Mouse (Mus musculus) gastrocnemius, postnatal 10 days (tissue): ENCODE measurements around the gene 1810010D01Rik. TPM values are rescaled to one million over a fixed set of nuclear protein-coding genes. Genes with fewer than 3 reads are reported as not detected.

ENCODE experiments used
- DNase-seq: peaks from one replicate; pipeline ENCODE4 v3.0.0; 2021; ENCODE audit warnings: mixed read lengths
- total RNA-seq, 2 experiments: library from RNA; stranded (reverse); gene quantifications; 2 replicates each; pipeline ENCODE4 v1.2.3; 2021

1810010D01Rik gene
- total RNA-seq, 2 experiments from 2014 or later: 0.61 TPM; not detected in 1

DNA sequence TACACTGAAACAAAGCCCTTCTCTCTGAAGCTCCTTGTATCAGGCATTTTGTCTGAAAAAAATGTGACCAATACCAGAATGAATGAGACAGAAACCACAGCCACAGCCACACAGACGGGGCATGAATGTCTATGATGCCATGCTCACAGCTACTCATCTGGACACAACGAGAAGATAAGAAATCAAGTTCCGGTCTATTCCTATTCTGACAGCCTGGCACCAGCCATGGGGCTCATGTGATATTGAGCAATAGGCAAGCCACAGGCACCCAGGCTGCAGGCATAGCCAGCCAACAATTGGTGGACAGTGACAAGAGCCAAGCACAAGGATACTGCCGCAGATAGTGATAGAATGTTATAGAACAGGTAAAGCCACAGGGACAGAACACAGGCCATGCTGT lies 7.6 kb upstream of the 1810010D01Rik start:
- DNase-seq: no peak

DNA sequence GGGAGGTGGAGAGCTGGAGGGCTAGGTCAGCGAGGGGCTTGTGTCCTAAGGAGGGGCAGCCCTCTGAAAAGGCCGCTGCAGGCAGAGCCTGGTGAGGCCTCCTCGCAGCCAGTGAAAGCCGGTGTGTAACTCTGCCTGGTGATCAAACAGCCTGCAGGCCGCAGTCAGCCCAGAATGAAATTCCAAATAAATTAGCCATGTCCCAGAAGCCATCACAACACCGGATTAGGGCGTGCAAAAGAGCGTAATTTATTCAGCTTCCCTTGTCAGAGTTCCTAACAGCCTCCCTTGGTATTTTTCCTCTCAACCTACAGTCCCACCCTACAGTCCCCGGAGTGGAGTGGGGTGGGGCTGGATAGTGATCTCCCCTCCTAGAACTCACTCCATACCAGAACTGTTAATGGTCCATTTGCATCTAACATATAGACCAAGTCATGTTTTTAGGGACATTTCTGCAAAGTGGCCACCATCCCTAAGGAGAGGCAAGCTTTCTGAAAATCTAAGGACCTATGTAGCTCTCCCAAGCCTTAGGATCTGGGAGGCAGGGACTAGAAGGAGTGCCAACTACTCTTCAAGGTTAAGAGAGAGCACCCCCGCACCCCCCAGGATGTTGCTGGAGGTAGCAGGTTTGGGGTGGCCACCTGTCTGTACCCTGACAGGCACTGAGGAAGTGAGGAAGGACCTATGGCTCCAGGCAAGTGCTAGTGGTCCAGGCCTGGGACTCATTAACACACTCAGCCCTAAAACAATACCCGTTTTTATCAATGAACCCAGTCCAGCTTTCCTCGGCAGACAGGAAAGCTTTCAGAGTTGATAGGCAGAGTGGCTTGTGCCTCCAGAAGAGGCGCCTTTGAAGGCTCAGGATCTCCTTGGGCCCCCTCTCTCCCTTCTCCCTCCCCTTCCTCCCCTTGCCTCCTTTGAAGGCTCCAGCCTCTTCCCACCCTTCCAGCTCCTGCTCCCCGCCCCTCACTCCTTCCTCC lies 4.1 kb upstream of the 1810010D01Rik start:
- no peak for DNase-seq

DNA sequence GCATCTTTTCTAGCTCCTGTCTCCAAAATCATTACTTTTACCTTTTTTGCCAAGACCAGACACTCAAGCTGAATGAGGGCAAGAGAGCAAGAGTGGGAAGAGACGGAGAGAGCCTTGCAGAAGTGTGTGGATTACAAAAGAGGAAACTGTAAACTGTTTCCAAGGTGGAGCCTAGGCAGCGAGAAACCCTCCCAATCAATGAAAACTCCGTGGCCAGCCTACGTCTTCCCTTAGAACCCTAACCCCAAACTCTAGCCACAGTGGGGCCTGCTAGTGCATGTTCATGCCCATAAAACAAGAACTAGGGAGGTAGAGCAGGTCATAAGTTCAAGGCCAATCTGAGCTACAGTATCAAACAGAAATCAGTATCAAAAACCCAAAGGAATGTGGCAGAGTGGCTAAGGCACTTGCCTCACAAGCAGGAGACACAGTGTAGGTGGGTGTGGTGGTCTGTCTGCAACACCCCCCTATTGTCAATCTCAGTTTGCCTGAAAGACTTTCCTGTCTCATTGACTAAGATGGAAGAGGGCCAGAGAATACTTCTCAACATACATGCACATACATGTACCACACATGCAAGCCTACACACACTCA lies 2.7 kb upstream of the 1810010D01Rik start:
- DNase-seq: no peak

DNA sequence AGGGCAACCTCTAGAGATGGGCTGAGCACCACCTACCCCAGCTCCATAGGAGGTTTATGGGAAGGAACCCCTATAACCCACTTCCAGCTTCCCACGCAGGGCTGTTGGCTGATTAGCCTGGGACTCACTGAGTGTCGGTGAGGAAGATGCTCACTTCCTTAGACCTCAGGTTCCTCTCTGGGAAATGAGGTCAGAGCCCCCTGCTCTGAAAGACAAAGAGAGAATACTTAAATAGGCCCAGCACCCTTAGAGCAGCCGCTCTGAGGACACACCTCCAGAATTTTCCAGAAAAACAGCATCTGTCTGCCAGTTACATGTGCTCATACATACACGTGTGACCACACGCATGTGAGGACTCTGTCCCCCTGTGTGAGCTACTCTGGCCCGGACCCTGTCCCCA lies 1.1 kb downstream of the 1810010D01Rik start:
- DNase-seq: no peak

DNA sequence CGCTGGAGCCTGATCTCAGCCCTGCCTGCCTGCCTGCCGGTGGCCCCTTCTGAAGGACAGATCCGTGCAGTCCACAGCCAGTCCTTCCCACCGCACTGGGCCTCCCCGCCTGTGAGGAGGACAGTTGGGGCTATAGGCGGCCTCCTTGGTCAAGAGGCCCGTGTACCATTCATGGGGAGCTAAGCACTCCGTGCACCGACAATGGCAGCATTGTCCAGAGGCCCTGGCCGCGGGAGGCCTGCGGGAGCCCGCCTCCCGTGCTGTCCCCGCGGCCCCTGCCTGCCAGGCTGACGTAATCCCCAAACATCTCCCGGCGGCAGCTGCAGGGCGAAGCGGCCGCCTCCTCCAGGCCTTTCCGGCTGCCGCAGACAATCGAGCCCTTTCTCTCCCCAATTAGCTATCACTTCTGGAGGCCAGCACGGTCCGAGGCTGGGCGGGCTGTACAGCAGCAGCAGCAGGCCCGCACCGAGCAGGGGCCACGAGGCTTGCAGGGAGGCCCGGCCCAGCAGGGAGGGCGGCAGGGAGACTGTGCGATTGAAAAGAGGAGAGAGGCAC lies 1.8 kb downstream of the 1810010D01Rik start:
- peak; percentile 75 for DNase-seq

DNA sequence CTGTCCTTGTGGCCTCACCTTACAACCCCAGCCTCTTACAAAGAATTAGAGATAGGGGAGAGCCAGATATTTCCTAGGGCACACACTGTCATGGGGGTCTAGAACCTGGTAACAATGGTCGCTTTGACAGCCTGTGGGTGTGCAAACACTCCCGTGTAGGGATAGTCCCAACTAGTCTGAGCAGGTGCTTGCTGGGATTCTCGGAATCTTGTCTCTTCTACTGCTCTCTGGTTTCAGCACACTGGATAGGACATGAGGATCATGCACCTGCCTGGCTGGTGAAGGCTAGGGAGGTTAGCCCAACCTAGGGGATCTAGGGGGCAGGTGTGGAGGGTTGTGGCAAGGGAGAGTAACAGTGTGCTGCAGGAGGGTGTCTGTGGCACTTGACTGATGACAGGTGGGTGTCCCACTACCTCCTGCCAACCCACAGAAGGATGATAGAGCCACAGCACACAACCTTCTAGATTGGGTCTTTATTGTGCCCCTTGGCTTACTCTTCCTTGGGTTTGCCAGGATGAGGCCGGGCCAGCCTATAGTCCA lies 2.5 kb downstream of the 1810010D01Rik start:
- DNase-seq: no peak

DNA sequence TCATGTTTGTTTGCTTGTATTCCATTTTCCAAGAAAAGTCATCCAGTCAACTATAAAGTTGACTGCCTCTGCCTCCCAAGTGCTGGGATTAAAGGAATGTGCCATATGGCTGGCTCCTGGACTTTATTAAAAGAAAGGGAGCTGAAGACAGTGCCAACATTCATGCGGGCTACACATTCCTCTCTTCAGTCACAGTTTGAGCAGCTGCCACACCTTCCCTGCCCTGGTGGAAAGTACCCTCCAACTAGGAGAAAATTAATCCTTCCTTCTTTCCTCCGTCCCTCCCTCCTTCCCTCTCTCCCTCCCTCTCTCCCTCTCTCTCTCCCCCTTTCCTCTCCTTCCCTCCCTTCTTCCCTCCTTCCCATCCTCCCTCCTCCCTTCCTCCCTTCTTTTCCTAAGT lies 8.2 kb downstream of the 1810010D01Rik start:
- DNase-seq: no peak

DNA sequence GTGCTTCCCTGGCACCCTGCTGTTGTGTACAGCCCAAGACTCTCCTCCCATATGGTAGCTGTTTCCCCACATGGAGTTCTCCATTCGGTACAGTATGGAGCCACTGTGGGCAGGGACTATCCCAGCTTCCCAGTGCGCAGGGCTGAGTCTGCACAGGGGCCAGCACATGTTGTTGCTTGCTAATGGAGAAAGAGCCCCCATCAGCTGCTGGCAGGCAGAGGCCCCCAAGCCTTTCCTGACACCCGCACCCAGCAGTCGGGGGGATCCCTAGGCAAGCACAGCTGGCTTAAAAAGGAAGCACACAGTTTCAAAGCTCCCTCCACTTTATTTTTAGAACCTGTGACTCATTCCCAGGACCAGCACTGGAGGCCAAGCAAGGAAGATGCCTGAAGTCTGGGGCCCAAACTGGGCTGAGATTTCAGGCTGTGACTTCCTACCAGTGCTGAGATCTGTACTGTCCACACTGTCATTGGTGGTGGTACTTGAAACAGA lies 9.7 kb downstream of the 1810010D01Rik start:
- no peak for DNase-seq

DNA sequence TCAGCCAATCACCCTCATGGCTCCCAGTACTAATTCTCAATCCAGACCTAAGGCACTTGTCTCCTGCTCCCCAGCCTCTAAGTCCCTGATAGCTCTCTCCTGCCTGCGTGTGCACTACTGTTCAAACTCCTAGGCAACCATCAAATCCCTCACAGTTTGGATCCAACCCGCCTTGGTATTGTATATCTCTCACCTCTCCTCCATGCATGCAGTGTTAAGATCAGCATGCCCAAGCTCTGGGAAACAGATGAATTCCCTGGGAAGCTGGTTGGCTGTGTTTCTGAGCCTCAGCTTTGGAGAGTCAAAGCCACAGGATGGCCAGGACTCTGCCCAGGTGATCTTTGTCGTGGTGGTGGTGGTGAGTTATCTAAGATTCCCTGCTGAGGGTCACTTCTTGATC lies 10.2 kb downstream of the 1810010D01Rik start:
- no peak for DNase-seq

DNA sequence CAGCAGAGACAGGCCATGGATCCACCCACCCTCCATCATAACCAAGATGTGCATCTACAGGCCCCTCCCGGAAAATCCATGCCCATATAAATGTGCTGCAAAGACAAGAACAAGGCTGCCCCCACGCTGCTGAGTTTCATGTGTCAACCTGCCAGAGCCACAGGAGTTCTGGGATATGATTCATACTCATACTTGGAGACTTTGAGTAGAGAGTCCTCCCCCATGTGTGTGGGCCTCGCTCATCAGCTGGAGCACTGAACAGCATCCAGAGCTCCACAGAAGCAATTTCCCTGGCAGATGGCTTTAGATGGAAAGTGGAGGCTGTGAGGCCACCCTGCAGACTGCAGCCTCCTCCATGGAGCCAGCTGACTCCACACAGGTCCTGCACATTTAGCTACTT lies 10.9 kb downstream of the 1810010D01Rik start:
- DNase-seq: no peak

DNA sequence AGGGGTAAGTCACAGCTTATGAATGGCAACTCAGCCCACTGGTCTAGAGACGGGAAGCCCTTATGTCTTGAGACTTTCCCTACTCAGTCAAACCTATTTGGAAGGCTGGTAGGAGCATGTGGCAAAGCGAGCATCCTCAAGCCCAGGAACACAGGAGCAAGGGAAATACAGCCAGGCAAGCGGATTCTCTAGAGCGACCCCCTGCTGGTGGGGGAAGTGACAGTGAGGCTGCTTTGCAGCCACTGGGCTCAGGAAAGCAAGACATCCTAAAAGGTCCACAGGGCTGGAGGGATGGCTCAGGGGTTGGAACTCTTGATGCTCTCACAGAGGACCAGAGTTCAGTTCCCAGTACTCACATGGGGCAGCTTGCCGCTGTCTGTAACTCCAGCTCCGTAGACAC lies 11.6 kb downstream of the 1810010D01Rik start:
- DNase-seq: no peak

DNA sequence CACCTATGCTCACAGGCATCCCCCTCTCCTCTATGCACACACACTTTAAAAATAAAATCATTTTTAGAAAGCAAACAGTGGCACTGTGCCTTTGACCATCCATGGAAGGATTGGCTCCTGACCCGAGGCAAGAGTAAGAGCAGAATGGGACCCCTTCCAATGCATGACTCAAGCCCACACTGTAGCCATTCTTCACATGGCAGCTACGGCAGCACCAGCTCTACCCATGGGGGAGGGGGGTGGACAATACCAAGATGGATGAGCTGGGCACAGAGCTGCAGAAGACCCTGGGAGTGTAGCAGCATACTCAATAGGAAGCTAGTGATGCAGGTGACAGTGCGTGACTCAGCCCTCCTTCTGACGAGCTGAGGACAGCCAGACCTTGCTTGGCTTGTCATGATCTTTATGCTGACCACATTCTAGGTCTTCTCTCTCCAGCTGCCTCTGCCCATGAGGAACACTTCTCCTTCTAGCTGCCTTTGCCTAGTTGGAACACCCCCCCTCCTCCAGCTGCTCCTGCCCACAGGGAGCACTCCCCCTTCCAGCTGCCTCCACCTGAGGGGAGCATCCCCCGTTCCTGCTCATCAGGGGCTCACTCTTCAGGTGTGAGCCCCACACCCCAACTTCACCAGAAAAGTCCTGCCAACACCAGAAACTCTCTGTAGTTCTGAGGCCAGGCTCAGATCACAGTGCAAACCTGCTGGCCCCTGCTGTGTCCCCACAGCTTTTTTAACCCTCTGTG lies 12.6 kb downstream of the 1810010D01Rik start:
- DNase-seq: no peak

DNA sequence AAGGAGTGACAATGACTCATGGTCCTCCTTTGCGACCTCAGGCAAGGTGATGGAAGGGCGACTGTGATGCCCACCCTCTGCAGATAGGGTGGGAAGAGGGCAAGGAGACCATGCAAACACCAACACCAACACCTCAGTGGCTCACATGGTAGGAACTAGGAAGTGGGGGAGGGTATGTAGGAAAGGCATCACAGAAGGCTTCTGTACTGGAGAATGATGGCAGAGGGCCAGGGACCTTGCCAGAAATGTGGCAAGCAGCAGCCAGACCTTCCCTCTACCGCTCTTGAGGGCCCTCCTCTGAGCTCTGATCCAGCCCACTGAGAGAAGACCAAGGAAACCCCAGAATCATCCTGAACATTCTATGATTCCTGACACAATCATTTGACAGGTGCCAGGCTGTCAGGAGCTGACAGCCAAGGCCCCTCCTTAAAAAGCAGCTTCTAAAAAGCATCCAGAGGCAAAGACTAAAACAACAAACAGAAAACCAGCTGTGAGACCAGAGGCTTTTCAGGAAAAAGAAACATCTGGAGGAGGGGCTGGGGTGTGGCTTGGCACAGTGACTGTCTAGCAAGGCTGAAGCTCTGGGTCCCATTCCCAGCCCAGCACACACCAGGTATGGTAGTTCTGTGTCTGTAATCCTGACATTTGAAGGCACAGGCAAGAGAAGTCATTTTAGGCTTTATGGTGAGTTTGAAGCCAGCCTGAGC lies 13.3 kb downstream of the 1810010D01Rik start:
- DNase-seq: peak; percentile 63

DNA sequence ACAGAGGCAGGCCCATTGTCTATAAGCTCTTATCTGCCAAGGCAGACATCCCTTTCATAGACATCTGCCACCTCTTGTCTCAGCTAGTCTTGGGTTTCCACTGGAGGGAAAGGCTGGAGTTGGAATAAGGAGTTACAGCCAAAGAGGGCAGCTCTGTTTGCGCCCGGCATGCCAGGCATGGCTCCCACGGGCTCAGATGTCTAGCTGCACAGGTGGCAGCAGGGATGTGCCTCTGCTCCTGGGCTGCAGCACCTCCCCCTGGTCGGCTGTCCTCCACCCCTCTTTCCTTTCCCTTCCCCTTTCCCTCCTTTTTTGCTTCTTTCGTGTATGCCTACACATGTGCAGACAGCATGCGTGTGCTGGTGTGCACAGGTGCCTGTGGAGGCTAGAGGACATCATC lies 15.1 kb downstream of the 1810010D01Rik start:
- no peak for DNase-seq

DNA sequence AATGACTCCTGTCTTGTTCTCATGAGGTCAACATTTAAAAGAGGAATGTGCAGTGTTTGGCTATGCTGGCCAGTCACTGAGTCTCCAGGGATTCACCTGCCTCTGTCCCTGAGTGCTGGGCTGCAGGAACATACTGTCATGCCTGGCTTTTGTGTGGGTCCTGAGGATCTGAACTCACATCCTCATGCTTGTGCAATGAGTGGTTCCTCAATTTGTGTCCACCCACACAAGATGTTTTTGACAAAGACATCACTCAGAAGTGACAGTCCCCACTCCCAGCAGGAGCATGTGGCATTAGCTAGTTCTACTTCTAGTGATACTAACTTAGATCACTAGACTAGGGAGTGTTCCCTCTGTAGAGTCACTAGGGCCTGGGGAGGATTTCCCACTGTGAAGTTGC lies 17.4 kb downstream of the 1810010D01Rik start:
- no peak for DNase-seq

DNA sequence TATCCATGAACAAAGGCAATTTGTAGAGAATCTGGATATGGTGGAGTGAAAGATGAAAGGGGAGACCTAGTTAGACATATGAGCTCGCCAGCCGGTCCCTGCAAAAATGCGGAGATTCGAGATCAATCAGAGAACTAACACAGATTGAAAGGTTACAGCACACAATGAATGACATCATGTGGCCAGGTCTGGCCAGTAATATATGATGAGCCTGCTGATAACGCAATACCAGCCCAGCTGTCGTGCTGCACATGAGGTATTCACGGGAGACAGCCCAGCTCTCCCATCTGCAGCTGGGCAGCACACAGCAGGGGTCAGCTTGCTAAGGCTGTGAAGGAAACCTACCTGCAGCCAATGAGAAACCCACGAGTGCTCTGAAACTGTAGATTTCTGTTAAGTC lies 18.6 kb downstream of the 1810010D01Rik start:
- no peak for DNase-seq

DNA sequence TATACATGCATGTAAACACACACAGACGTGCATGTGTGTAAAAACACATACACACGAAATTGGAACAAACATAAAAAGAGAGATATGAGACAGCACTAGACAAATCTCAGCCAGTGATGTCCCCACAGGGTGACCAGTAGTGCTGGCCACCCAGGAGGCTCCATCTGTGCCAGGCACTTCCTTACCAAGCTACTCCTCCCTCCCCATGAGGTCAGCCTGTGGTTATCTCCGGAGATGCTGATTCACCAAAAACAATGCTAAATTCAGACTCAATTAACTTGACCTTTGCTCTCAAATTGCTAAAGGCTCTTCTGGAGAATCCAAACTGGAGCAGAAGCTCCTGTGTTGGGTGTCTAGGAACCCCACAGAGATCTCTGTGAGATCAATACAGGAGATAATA lies 20.1 kb downstream of the 1810010D01Rik start:
- no peak for DNase-seq

DNA sequence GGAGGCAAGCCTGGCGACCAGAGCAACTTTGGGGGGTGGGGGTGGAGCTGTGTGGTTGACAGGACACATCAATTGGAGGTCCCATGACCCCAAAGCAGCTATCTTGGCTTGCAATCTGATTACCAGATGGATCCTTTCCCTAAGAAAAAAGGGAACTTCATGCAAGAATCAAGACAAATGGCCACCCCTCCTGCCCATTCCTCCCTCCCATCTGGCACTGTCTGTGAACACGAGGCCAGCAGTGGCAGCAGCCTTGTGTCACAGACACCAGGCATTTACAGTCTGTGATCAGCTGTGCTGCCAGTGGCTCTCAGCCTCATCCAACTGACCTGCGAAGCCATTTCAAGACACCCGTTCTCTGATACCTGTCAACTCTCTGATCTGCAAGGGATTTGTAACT lies 25.5 kb downstream of the 1810010D01Rik start:
- no peak for DNase-seq

DNA sequence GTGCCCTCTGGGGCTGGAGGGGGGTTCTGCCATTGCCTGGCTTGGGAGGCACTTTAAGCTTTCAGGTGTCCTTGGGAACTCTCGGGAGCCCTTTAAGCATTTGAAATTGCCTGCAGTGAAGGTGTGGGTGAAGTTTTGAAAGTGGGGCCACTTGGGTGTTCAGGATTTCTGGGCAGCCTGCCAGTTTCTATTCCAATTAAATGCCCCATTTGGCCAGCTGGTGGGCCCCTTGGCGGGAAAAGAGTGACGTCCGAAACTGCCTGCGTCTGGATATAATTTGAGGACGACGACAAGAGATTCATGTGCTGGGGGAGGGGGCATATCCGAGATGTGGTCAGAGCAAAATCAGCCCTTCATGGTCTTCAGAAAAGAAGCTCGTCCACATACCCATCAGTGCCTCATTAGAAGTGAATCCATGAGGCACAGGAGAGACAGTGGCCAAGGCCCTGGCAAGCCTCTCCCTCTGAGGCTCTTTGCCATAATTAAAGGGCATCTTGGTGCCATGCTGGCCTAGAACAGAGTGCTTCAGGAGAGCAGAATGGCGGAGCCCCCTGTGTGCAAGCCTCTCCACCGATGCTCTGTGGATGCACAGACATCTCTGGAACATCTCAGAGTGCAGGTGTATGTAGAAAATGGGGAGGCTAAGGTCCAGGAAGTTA lies 26.4 kb downstream of the 1810010D01Rik start:
- DNase-seq: no peak

DNA sequence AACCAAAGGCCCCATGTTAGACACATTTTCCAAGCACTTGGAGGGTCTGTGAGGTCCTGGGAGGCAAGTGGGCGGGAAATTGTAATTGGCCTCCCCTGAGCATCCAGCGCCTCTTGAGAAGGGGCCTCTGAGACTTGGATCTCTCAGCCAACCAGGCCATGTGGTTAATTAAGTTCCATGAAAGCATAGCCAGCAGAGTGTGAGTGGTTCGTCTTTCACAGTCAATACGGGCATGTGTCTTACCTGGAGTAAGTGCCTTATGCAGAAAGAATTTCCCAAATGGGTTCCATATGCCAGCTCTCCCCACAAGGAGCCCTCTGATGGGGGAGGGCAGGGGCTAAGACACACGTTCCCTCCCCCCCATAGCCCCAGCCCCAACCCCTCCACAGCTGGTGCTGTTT lies 28.2 kb downstream of the 1810010D01Rik start:
- no peak for DNase-seq
